Mouse (Mus musculus) forelimb bud, embryonic 11.5 days (tissue): Measurements from ENCODE around the gene Tmem116.

Experiments
- DNase-seq: peaks from one replicate; pipeline ENCODE4 v3.0.0-alpha.2; 2012; ENCODE audit warnings: low read depth, low spot score

Tmem116 gene

GRCm38 (mm10) chr5:121536921-121537555 is 85.3 kb downstream of the Tmem116 start:
- no peak for DNase-seq

DNA sequence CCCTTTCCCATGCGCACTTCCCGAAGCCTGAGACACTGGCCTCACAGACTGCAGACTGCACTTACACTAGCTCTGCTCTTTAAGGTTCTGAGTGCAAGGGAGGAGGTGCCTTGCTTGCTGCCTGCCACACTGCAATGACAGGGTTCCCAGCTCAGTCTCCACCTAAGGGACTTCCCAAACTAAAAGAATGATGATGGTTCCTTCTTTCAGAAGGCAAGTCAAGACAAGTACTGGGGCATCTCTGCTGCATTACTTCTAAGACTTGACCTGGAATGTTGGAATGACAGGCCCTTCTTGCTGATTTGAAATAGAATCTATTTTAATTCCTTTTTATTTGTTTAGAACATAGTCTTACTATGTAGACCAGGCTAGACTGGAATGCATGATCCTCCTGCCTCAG is 85.9 kb downstream of the Tmem116 start:
- no peak for DNase-seq

DNA sequence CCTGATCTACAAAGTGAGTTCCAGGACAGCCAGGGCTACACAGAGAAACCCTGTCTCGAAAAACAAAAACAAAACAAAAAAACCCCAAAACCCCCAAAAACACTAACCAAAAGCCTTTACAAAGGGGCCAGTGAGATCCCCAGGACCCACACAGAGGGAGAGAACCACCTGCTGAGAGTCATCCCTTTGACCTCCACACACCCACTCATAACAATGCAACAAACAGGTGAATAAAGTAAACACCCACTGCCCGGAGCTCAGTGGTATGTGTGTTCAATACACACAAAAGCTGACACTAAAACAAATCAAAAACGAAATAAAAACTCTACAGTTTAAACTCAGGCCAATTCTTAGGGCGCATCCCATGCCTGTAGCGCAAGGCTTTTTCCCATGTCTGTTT is 88.4 kb downstream of the Tmem116 start:
- DNase-seq, result no peak

DNA sequence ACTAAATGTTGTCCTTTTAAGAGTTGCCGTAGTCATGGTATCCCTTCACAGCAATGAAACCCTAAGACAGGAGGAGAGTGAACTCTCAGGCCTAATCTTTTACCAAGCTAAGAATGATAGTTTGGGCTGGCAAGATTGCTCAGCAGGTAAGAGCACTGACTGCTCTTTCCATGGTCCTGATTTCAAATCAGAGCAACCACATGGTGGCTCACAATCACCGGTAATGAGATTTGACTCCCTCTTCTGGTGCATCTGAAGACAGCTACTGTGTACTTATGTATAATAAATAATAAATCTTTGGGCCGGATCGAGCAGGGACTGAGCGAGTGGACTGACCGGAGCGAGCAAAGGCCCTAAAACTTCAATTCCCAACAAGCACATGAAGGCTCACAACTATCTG is 89.5 kb downstream of the Tmem116 start:
- DNase-seq, result no peak

DNA sequence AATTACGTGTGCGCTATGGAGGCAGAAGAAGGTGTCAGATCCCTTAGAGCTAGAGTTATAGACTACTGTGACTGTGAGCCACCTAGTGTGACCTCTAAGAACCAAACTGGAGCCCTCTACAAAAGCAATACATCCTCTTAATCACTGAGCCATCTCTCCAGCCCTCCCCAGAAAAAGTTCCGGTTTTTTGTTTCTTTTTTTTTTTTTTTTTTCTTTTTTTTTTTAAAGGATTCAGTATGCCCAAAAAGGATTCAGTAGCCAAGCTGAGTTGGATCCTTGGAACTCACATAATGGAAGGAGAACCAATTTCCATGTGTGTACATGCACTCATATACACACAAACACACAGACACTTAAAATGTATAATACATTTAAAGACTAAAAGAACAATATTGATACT is 91.7 kb downstream of the Tmem116 start:
- DNase-seq, result no peak

- no peak for DNase-seq
These were observed 93.5 kb downstream of the Tmem116 start, which contains the start of the genes Adam1a and Gm42878 for GRCm38 (mm10) chr5:121544910-121545792. Gene Adam1a (minus strand): TSS chr5:121545482. Gene Gm42878 (minus strand): TSS chr5:121545482.

DNA sequence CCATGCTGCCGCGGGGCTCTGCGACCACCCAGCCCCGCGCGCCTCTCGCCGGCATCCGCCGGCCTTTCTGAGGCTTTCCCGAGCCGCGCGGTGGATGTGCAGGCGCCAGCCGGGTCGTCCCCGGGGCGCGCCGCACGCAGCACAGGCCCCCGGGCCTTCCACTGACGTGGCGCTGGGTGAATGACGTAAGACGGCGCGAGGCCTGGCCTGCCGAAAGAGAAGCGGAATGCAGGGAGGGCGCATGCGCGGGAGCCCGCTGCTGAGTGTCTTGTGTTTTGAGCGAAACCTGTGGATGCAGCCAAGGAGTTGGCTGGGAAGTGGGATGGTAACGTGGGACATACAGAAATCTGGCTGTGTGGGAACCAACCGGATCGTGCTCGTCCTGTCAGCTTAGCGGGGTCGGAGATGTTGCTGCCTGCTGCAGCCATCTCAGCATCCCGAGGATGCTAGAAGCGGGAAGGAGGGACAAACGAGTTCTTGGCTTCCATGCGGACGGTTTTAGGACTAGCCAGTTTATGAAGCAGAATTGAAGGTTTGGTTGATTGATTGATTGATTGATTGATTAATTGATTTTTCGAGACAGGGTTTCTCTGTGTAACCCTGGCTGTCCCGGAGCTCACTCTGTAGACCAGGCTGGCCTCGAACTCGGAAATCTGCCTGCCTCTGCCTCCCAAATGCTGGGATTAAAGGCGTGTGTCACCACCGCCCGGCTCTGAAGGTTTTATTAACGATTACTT is 94.3 kb downstream of the Tmem116 start, which contains the start of gene Mapkapk5:
Mapkapk5 (minus strand) TSS at position 113 of the 737 bp plus-strand sequence.
- DNase-seq, result peak; percentile 97

DNA sequence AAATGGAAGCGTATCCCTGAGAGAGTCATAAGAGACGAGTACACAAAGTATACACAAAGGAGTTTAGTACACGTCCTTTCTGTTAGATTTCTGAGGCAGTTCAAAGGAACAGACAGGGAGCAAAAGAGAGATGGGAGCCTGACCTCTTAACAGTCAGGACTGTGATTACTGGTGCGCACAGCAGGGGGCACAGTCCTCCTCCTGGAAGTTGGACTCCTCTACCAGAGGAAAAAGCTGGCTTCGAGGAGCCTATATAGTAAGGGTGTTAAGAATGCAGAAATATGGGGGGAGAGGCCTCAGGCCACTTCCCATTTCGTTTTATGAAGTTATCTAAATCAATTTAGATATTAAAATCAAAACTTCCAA is 94.8 kb downstream of the Tmem116 start:
- DNase-seq, result peak; percentile 58

- DNase-seq, result no peak
These were observed 95.4 kb downstream of the Tmem116 start for GRCm38 (mm10) chr5:121547084-121547483.

GRCm38 (mm10) chr5:121549196-121549595 is 97.5 kb downstream of the Tmem116 start:
- DNase-seq, result no peak

DNA sequence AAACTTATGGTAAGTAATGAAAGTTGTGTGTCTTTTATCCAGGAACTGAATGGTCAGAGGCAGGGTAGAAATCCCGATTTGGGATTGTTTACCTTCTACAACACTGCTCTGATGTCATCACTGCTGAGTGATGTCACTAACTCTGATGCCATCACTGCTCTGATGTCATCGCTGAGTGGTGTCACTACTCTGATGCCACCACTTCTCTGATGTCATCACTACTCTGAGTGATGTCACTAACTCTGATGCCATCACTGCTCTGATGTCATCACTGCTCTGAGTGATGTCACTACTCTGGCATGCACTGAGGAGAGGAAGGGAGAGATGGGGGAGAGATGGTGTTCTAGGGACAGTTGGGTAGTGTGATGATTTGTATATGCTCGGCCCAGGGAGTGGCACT is 110.7 kb downstream of the Tmem116 start:
- DNase-seq, result no peak

DNA sequence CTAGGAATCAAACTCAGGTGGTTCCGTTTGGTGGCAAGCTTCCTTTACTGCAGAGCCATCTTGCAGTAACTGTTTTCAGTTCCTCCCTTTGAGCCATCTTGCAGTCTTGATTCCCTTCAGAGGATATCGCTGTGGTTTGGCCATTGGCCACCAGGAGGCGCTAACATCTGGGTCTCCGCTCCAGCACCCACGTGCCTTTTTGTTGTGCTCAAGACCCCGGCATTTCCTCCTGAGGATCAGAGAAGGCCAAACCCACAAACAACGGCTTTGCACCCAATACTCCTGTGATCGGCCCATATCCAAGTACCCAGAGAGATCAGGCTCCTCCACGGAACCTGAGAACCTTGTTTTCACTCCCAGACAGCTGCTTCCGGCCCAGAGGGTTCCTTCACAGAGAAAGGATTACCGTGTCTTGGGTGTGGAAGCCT is 112.8 kb downstream of the Tmem116 start:
- DNase-seq, result peak; percentile 93

GRCm38 (mm10) chr5:121566035-121566681 is 114.5 kb downstream of the Tmem116 start:
- DNase-seq, result no peak

DNA sequence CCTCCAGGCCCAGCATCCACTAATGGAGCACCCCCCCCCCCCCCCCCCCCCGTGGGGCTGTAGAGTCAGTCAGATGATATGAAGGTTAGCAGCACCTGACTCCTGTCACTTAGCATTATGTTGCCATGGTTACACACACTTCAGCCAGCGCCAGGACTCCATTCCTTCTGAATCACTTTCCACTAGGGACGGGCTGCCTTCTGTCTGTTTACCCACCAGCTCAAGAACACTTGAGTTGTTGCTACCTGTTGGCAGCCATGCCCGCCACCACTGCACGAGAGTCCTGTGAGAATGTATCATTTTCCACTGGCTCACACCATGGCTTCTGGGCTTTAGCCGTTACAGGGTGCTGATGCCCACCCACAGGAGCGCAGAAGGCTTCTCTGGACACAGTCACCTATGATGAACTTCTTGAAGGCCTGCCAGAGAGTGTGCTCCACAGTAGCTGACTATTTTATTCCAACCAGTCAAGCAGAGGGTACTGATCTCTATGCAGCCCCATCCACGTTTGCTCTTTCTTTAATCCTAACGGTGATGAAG is 118.3 kb downstream of the Tmem116 start:
- DNase-seq, result no peak

- no peak for DNase-seq
These were observed 119.1 kb downstream of the Tmem116 start for GRCm38 (mm10) chr5:121570787-121571186.
